Mouse (Mus musculus) T-helper 2 cell (primary cell): ENCODE data around the gene Cmtm1.

Source experiments
- in situ Hi-C: fragments of 300-600 bp; cut with MboI, MseI; formaldehyde crosslinking; loops from one replicate; pipeline ENCODE4 v1.15.1; 2025; ENCODE audit warnings: high pct_unique_total_duplicates

The Cmtm1 gene

GRCm38 (mm10) chr8:104247054-104247907 is 62.7 kb downstream of the Cmtm1 start:
- in situ Hi-C loops = loop anchor here (5.0 kb wide), 1 partner anchor 335 kb away; no protein-coding TSS in a partner anchor

- in situ Hi-C loops = loop anchor here (5.0 kb wide), 1 partner anchor 336 kb away; no protein-coding TSS in a partner anchor
Observed at GRCm38 (mm10) chr8:104246621-104247020, 63.3 kb downstream of the Cmtm1 start.
